Mouse (Mus musculus) bone marrow, adult 2 months (tissue): Measurements from ENCODE around the gene Zfp36l2. TPM values are rescaled to one million over a fixed set of nuclear protein-coding genes. Genes with fewer than 3 reads are reported as not detected.

ENCODE experiments used
- H3K27ac ChIP-seq: fragments of 200-500 bp; 2 replicates; pipeline ENCODE4 v1.5.1; 2012; ENCODE audit warnings: low read depth, mild to moderate bottlenecking, control low read depth, inconsistent platforms, low read length; ENCODE audit not compliant: control insufficient read depth, poor library complexity, insufficient read depth
- H3K4me1 ChIP-seq: fragments of 200-500 bp; 2 replicates; pipeline ENCODE4 v1.6.1; 2011; ENCODE audit warnings: low read length; ENCODE audit not compliant: control insufficient read depth, insufficient read depth
- H3K4me3 ChIP-seq: fragments of 200-500 bp; replicated peaks from 2 replicates; pipeline ENCODE3; 2011; ENCODE audit warnings: mild to moderate bottlenecking, low read depth, low read length, control low read depth; ENCODE audit not compliant: control insufficient read depth
- CTCF ChIP-seq: fragments of 200-500 bp; IDR thresholded peaks from 2 replicates; pipeline ENCODE4 v1.5.1; 2011; ENCODE audit warnings: low read length, control low read depth; ENCODE audit not compliant: control insufficient read depth, insufficient read depth
- POLR2A ChIP-seq: fragments of 200-500 bp; IDR thresholded peaks from 2 replicates; pipeline ENCODE4 v1.6.1; 2011; ENCODE audit warnings: low read depth, mild to moderate bottlenecking, control low read depth, low read length, borderline replicate concordance; ENCODE audit not compliant: control insufficient read depth
- WGBS: fragments of 180-500 bp; shearing (Covaris S2); methylation state at CpG from one replicate; pipeline ENCODE4 v1.1.7; 2018; 5-methylcytosine and 5-hydroxymethylcytosine counted together
- polyA plus RNA-seq: library from polyadenylated mRNA; stranded (reverse); fragments of >200 nt; gene quantifications from 2 replicates; pipeline ENCODE4 v1.2.4, GENCODE M21; 2011; ENCODE audit warnings: low replicate concordance; ENCODE audit not compliant: missing spikeins, insufficient read depth, insufficient read length

Zfp36l2 gene
- polyA plus RNA-seq, 1 experiment: 74.0 TPM

DNA sequence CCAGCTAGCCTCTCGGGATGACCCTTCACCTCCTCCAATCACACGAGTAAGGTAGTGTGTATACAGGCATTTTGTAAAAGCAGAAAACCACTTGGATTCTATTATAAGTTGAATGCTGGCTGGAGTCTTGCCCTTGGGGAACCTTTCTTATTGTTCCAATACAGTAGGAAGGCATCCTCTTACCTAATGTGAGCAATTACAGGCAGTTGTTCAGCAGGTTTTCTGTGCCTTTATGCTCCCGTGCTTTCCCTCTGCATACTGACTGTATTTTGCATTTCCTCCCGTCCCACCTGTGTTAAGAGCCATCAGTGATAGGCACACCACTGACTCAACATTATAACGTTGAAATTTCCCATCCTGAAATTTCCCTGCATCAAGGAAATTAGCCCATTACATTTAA, 17.2 kb upstream of the Zfp36l2 start:
- no peak overlapping the region for H3K27ac ChIP-seq
- no peak overlapping the region for H3K4me3 ChIP-seq
- TF ChIP-seq CTCF: no peak
- no peak for TF ChIP-seq POLR2A
- H3K4me1 ChIP-seq: no peaks in the 10 kb centered on the region; the same call in 1 of the 2 replicates
- WGBS: 86% methylated on average over 5 of the region's 5 CpGs

DNA sequence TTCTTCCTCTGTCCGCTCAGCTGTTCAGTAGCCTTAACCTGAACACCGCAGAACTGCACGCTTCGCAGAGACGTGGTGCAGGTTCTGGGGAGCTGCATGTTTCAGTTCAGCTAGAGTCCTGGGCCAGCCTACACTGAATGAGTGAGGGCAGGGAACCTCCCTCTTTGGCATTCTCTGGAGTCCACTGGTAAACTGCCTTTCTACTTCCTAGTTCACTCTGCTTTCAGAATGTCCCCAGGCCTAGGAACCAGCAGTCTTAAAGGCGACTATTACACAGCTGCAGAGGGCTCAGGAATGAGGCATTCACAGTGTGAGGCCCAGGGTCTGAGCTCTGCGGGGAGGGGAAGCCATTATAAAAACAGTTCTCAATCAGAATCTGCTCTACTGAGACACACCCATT, 15.6 kb upstream of the Zfp36l2 start:
- Histone ChIP-seq H3K4me3 (no peak overlapping the region), H3K27ac (no peak overlapping the region), H3K4me1 (no peaks in the 10 kb centered on the region; the same call in 1 of the 2 replicates)
- WGBS: 88% methylated on average over 7 of the region's 7 CpGs
- no peak for TF ChIP-seq POLR2A
- no peak for TF ChIP-seq CTCF

DNA sequence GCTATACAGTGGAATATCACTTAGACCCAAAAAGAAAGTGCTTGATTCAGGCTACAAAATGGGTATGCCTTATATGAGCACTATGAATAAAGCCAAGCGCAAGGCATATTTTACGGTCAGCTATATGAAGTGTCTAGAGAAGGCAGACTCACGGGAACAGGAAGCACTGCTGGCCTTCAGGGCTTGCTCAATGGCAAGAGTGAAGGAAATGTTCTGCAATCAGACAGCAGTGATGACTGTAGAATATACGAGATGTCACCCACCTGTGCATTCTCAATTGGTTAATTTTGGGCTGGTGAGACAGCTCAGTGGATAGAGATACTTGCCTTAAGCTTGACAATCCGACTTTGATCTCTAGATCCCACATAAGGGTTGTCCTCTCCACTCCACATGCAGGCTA, 13.4 kb upstream of the Zfp36l2 start:
- H3K4me1 ChIP-seq: no peaks in the 10 kb centered on the region; the same call in 1 of the 2 replicates
- TF ChIP-seq CTCF (no peak), POLR2A (no peak)
- H3K4me3 ChIP-seq: no peak overlapping the region
- no peak overlapping the region for H3K27ac ChIP-seq
- WGBS: 38% methylated on average over 5 of the region's 5 CpGs

DNA sequence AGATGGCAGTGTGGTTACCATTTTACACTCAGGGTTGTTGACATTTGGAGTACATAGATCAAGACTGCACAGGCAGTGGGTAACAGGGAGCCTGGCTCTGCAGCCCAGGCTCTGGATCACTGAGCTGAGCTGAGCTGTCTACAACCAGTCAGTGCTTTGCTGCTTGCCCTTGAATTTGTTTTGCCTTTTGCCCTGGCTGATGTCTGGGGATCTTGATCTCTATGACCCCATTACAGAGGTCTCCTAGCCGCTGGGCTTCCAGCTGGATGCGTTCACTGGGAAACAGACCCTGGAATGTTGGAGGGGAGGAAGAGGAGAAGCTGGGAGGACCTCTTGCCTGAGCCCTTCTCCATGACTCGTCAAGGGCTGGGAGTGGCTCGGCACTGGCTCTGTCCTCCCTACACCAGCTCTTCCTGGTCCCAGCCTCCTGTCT, 10.2 kb upstream of the Zfp36l2 start:
- Histone ChIP-seq H3K27ac (no peak overlapping the region), H3K4me1 (peaks cover 3% of the 10 kb centered on the region; the same call in 1 of the 2 replicates), H3K4me3 (no peak overlapping the region)
- TF ChIP-seq CTCF (no peak), POLR2A (no peak)
- WGBS: 88% methylated on average over 4 of the region's 4 CpGs

DNA sequence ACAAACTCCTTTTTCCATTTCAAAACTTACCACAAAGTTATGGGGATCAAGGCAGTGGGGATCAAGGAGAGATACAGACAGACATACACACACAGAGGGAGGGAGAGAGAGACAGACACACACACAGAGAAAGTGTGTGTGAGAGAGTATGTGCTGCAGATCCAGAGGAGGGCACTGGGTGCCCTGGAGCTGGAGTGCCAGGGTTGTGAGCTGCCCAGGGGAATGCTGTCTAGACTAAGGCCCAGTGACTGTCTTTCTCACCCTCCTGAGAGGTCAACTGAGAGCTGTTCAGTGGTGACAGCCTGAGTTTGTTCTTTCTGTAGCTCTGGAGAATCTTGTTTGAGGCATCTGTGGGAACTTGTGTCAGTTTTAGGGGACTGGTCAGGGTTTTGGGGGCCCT, 8.6 kb upstream of the Zfp36l2 start:
- H3K27ac ChIP-seq: no peak overlapping the region
- peaks cover 3% of the 10 kb centered on the region; the same call in 1 of the 2 replicates for H3K4me1 ChIP-seq
- no peak overlapping the region for H3K4me3 ChIP-seq
- TF ChIP-seq POLR2A (no peak), CTCF (no peak)

DNA sequence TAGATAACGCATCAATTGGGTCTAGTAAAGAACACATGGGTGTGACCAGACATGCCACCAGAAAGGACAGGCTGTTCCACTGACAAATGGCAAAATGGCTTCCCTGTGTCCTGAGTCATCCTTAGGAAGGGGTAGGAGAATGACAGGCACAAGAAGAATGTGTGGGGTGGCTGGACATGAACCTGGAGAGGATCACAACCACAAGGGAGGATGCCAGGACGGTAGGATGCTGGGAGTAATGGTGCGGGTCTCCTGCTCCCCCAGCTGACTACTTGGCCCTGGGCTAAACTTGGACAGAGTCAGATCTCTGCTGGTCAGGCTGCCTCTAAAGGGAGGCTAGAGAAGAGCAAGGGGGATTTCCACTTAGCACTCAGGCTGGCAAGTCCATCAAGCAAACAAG, 8.1 kb upstream of the Zfp36l2 start:
- H3K4me1 ChIP-seq: peaks cover 3% of the 10 kb centered on the region; the same call in 1 of the 2 replicates

DNA sequence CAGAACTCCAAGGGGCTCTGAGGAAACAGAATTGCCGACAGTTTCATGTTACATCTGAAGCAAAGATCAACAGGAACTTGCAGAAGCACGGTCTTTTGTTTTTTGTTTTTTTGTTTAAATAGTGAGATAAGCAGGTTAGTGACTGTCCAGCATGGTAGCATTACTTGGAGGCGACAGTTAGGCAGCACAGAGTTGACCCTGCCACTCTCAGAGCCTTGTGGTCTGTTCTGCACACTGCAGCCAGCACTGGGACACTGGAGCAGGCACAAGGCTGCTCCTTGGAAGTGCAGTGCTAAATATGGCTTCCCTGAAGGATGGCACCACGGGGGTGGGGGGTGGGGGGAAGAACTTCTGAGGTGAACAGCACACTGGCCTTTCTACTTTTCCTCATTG, 7.3 kb upstream of the Zfp36l2 start:
- Histone ChIP-seq H3K4me1 (peaks cover 5% of the 10 kb centered on the region; the same call in 1 of the 2 replicates), H3K4me3 (no peak overlapping the region), H3K27ac (no peak overlapping the region)
- 36% methylated on average over 4 of the region's 4 CpGs for WGBS
- no peak for TF ChIP-seq CTCF
- TF ChIP-seq POLR2A: no peak

More for the DNA sequence above, 8.1 kb upstream of the Zfp36l2 start:
- H3K4me3 ChIP-seq: no peak overlapping the region
- no peak overlapping the region for H3K27ac ChIP-seq
- TF ChIP-seq CTCF (no peak), POLR2A (no peak)
- 85% methylated on average over 3 of the region's 3 CpGs for WGBS

DNA sequence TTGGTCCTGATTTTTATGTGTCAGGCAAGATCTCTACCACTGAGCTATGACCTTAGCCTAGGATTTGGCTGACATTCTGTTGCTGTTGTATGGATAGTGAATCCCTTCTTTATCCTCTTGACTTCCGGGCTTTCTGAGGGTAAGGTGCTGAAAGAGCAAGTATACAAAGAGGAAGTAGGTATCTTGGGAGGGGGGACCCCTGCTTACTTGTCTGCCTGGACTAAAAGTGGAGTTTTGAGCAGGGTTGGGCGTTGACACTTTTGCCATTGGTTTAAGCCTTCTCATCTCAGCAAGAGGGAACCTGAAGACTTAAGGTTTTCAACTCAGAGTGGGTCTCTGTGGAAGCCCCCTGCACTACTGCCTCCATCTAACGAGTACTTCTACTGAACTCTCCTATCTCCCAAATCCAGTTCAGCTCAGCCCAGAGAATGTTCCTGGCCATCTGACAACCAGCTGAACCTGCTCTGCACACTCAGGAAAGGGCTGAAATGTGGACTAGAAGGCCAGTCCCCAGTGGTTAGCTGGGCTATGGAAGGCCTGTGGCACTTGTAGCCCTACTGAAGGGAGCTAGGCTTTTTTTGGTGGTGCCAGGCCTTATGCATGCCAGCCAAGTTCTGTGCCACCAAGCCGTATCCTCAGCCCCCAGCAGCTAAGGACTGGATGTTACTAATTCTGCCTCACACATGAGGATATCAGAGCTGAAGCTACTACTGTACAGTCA, 6.7 kb upstream of the Zfp36l2 start:
- WGBS: 48% methylated on average over 4 of the region's 4 CpGs
- no peak for TF ChIP-seq POLR2A
- no peak for TF ChIP-seq CTCF
- peaks cover 7% of the 10 kb centered on the region; the same call in 1 of the 2 replicates for H3K4me1 ChIP-seq
- no peak overlapping the region for H3K4me3 ChIP-seq
- no peak overlapping the region for H3K27ac ChIP-seq
